Mouse (Mus musculus) olfactory bulb, adult 2 months (tissue): ENCODE measurements at regions not wholly inside any gene's neighbourhood (a gene's known extent, or its start where the extent isn't known, plus 50 kb on each side); places are given as distances from the start of the nearest gene placed in this dataset.

Experiments
- CTCF ChIP-seq: fragments of 200-500 bp; IDR thresholded peaks from 2 replicates; pipeline ENCODE4 v1.5.1; 2012; ENCODE audit warnings: low read depth, mild to moderate bottlenecking, low read length, moderate library complexity; ENCODE audit not compliant: insufficient read depth
- POLR2A ChIP-seq: fragments of 200-500 bp; IDR thresholded peaks from 2 replicates; pipeline ENCODE4 v1.6.1; 2012; ENCODE audit warnings: mild to moderate bottlenecking, low read depth, low read length, moderate library complexity; ENCODE audit not compliant: insufficient read depth

DNA sequence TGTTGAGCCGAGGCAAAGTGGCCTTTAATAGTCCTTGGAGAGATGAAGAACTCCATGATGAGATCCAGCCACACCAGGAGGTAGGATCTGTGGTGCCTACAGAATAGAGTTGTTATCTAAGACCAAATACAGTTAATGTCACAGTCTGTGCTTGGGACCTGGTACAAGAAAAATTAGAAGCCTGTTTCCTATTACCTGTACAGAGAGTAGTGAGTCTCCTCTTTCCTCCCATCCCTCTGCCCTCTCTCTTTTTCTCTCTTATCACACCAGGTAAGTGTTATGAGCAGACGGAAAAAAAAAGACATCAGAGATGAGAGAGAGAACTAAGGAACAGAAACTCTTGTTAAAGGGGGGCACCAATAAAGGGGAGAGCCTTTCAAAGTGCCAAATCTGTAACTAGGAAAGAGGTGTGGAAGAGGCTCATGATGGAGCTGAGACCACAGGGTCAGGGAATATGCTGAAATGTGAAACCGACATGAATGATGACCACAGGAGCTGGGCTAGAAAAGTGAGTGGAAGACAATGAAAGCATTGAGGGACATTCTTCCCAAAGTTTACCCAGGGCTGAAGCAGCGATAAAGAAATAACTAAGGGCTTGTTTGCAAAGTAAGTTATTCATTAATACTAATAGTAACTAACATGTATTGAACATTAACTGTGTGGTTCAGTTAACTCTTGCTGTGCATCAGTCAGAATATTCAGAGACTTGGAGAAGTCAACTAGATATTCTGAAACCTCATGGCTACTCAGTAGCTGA lies 440.9 kb downstream of the Tns1 start:
- no peak for TF ChIP-seq CTCF
- TF ChIP-seq POLR2A = no peak
